Mouse (Mus musculus): Measurements from ENCODE around the gene H2al1m. TPM values are rescaled to one million over a fixed set of nuclear protein-coding genes. Genes with fewer than 3 reads are reported as not detected.

H2al1m gene
- polyA plus RNA-seq (2015; fragmentation: Nextera tagmentation; extraction: Ambion mirVana): not detected in 2 replicates

DNA sequence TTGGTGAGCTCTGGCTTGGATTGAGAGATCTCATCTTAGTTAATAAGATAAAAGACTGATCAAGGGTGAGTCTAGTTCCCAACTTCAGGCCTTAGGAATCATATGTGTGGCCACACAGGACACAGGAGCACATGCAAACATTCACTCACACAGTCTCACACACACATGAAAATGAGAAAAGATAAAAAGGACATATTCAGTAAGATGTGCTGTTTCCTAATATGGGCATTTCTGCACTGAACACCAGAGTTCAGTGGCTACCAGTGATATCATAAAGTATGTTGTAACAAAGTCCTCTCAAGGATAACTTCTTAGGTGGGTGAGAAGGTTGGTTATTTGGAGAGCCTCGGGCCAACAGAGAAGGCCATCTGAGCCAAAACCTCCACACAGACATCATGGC is at the start of gene H2al1m:
Gene H2al1m, plus strand, starts transcription at position 301 of the 400 bp plus-strand sequence.

DNA sequence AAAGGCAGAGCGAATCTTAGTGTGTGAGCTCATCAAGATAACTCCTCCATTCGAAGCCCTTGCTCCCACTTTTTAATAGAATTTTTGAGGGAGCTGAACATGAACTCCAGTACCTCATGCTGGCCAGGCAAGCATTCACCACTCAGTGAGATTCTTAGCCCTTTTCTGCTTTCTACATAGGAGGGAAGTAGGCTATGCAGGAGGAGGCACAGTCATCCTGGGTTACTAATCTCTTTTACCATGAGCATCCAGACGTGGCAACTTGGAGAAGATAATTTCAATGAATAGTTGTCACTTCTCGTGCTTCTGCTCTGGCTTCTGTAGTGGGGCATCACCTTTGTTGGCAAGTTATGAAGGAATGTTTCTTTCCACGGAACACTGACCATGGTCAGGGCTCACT is 26.8 kb upstream of the H2al1m start, which contains the start of gene Gm14862:
Gene Gm14862, minus strand, starts transcription at position 134 of the 400 bp plus-strand sequence.

DNA sequence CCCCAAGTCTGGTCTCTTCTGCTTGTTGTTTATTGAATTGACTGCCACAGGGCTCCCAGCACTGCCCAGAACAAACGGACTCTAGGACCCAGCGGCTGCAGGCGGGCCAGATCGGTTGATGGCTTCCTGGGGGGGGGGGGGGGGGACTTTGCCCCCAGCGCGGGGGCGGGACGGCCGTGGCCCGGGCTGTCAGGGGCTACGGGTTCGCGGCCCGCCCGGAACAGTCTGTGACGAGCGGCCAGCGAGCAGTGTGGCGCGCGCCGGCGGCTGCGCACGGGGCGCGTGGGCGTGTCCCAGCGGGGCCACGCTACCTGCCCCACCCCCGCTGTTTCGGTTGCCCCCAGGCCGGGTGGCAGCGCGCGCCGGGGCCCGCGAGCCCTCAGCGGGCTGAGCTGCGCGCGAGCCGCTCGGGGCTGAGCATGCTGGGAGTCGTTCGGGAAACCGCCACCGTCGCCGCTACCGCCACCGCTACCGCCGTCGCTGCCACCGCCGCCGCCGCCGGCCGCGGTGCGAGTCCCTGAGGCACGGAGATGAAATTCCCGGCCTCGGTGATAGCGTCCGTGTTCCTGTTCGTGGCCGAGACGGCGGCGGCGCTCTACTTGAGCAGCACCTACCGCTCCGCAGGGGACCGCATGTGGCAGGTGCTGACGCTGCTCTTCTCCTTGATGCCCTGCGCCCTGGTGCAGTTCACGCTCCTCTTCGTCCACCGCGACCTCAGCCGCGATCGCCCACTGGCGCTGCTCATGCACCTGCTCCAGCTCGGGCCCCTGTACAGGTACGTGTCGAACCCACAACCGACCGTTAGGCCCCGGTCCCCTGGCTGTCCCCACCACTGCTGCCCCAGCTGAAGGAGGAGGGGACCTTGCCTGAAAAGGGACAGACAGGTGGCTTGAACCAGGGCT is 10.9 kb upstream of the H2al1m start, which contains the start of gene Xk:
Gene Xk, plus strand, starts transcription at position 297 of the 902 bp plus-strand sequence.

Other genes with a start within 250 kb of the H2al1m start
- gene Fthl17f, start 220.7 kb upstream of the H2al1m start, polyA plus RNA-seq (2015; fragmentation: Nextera tagmentation; extraction: Ambion mirVana): not detected in 2 replicates
- not detected in 2 replicates for gene 4930402K13Rik, start 179.2 kb upstream of the H2al1m start, polyA plus RNA-seq (2015; fragmentation: Nextera tagmentation; extraction: Ambion mirVana)
- 2.8 and 2.9 TPM in 2 replicates for gene Lancl3, start 83.9 kb upstream of the H2al1m start, polyA plus RNA-seq (2015; fragmentation: Nextera tagmentation; extraction: Ambion mirVana)
- not detected in 2 replicates for gene Gm14862, start 26.9 kb upstream of the H2al1m start, polyA plus RNA-seq (2015; fragmentation: Nextera tagmentation; extraction: Ambion mirVana)
- 5.0 TPM in 2 replicates for gene Xk, start 11.0 kb upstream of the H2al1m start, polyA plus RNA-seq (2015; fragmentation: Nextera tagmentation; extraction: Ambion mirVana)
- not detected in 2 replicates for gene H2al1k, start 66.9 kb downstream of the H2al1m start, polyA plus RNA-seq (2015; fragmentation: Nextera tagmentation; extraction: Ambion mirVana)
- 0.68 and 1.4 TPM in 2 replicates for gene Cybb, start 204.0 kb downstream of the H2al1m start, polyA plus RNA-seq (2015; fragmentation: Nextera tagmentation; extraction: Ambion mirVana)

Measured in neural tube, postnatal 0 days (tissue).